Mouse (Mus musculus): Measurements from ENCODE around the gene Trim32. TPM values are rescaled to one million over a fixed set of nuclear protein-coding genes. Genes with fewer than 3 reads are reported as not detected.

Gene Trim32
- 66.1 and 67.2 TPM in 2 replicates for polyA plus RNA-seq (2014; fragmentation: Nextera tagmentation; extraction: Ambion mirVana)

DNA sequence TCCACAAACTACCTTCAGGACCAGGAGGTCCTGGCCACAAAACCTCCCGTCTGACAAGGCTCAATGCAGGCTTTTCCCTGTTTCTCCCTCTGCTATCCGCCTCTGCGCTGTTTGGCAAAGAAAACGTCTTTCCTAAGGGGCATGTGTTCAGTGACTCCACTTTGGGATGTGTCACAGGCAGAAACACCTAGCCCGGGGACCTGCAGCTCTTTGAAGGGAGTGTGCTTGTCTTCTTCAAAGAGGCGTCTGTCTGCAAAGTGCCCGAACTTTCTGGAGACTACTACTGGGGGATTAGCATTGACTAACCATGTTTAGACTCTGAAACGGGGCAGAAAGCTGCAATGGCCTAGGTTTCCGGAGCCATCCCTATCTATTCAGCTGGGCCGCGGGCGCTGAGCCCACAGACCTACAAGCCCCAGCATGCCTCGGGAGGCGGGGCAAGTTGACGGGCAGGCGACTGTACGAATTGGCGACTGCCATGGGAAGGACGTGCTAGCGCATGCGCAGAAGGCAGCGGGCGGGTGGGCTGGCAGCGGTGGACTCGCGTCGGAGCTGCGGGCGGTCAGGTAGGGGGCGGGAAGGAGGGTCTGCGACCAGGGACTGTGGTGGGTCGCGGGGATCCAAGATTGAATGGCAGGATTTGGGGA is at the start of gene Trim32:
Gene Trim32 (plus strand): TSS at position 483 of the 647 bp plus-strand sequence.
- Histone ChIP-seq H3K4me2 (ENCODE audit: low read depth, low read length) (peak within 1 kb of the TSS; percentile 56), H3K9ac (replicated peaks; ENCODE audit: low read length) (peak within 1 kb of the TSS; percentile 79), H3K9me3 (replicated peaks; ENCODE audit: control insufficient read depth, low read length) (no peaks in the 10 kb centered on the region), H3K4me1 (ENCODE audit: control insufficient read depth, insufficient read depth, low read length) (no peaks in the 10 kb centered on the region), H3K27ac (replicated peaks; ENCODE audit: low read depth, low read length) (no peak within 1 kb of the TSS), H3K27me3 (ENCODE audit: control insufficient read depth, insufficient read depth, low read length) (no peaks in the 10 kb centered on the region), H3K4me3 (ENCODE audit: low read depth, low read length) (peak within 1 kb of the TSS; percentile 73), H3K36me3 (replicated peaks; ENCODE audit: control insufficient read depth, insufficient read depth, low read depth, low read length) (no peaks in the 10 kb centered on the region)
- peak; percentile 96 for DNase-seq (ENCODE audit: low spot score)
- ATAC-seq (replicated peaks; ENCODE audit: insufficient number of reproducible peaks, low FRiP score, low TSS enrichment, low read depth), result peak; percentile 97
- WGBS, result 3% methylated on average over 33 of the region's 33 CpGs

DNA sequence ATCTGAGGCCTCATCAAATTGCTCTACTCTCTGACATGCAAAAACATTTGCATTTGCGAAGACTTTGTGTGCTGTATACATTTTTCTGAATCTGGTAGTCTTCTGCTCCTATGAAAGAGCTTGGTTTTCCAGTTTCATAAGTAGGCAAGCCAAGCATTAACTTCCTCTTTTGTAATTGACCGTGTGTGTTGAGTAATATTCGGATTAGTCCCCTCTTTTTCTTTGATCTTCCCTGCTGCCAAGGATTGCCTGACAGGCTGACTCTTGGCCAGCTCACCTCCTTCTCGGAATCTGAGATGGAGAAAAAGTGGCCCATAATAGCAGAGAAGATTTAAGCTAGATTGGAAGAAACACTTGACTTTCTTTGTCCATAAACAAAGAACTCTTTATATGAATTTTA is 39.3 kb upstream of the Trim32 start:
- 68% methylated on average over 4 of the region's 4 CpGs for WGBS
- DNase-seq (ENCODE audit: low spot score) (no peak), ATAC-seq (replicated peaks; ENCODE audit: insufficient number of reproducible peaks, low FRiP score, low TSS enrichment, low read depth) (no peak)
- H3K9ac ChIP-seq (replicated peaks; ENCODE audit: low read length), result no peak overlapping the region
- H3K4me1 ChIP-seq (ENCODE audit: control insufficient read depth, insufficient read depth, low read length), result no peaks in the 10 kb centered on the region
- no peak overlapping the region for H3K4me3 ChIP-seq (ENCODE audit: low read depth, low read length)
- H3K9me3 ChIP-seq (replicated peaks; ENCODE audit: control insufficient read depth, low read length), result no peaks in the 10 kb centered on the region
- H3K36me3 ChIP-seq (replicated peaks; ENCODE audit: control insufficient read depth, insufficient read depth, low read depth, low read length), result no peaks in the 10 kb centered on the region
- no peak overlapping the region for H3K27ac ChIP-seq (replicated peaks; ENCODE audit: low read depth, low read length)
- H3K4me2 ChIP-seq (ENCODE audit: low read depth, low read length), result no peak overlapping the region
- H3K27me3 ChIP-seq (ENCODE audit: control insufficient read depth, insufficient read depth, low read length), result no peaks in the 10 kb centered on the region

DNA sequence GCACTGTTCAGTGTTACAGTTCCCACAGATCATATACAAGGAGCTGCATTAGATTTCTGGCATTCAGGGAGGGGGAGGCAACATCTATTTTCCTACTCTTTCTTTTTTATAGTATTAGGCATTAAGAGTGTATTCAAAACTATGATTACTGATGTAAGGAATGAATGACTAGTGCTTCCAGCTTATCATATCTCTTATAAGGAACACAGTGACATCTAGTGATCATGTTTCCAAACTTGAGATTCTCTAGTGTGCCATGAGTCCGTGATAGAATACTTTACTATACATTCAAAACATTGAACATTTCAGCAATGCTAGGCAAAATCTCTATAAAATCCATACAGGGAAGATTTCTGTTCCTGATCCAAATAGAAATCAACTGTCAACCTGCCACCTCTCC is 24.5 kb upstream of the Trim32 start:
- WGBS, result 74% methylated on average over 1 of the region's 1 CpGs
- no peak overlapping the region for H3K27ac ChIP-seq (replicated peaks; ENCODE audit: low read depth, low read length)
- no peak overlapping the region for H3K4me2 ChIP-seq (ENCODE audit: low read depth, low read length)
- no peak overlapping the region for H3K4me3 ChIP-seq (ENCODE audit: low read depth, low read length)
- no peaks in the 10 kb centered on the region for H3K4me1 ChIP-seq (ENCODE audit: control insufficient read depth, insufficient read depth, low read length)
- H3K9me3 ChIP-seq (replicated peaks; ENCODE audit: control insufficient read depth, low read length), result no peaks in the 10 kb centered on the region
- DNase-seq (ENCODE audit: low spot score) (no peak), ATAC-seq (replicated peaks; ENCODE audit: insufficient number of reproducible peaks, low FRiP score, low TSS enrichment, low read depth) (no peak)
- H3K27me3 ChIP-seq (ENCODE audit: control insufficient read depth, insufficient read depth, low read length), result no peaks in the 10 kb centered on the region
- no peaks in the 10 kb centered on the region for H3K36me3 ChIP-seq (replicated peaks; ENCODE audit: control insufficient read depth, insufficient read depth, low read depth, low read length)
- H3K9ac ChIP-seq (replicated peaks; ENCODE audit: low read length), result no peak overlapping the region

DNA sequence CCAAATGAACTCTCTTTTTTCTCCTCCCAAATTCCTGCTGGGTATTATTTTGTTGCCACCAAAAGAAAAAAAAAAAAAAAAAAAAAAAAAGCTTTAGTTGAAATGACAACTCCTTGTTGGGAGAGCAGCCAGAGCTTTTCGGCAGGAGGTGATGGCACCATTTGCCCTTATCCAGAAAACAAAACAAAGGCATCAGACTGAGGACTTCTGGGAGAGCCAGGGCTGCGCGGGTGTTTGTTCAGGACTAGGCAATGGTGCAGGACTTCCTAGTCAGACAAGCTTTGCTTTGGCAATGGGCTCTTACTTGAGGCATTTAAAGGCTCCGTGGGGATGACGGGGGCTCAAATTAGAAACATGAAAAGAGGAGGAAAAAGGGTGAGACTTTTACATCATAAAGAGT is 17.8 kb upstream of the Trim32 start:
- H3K27ac ChIP-seq (replicated peaks; ENCODE audit: low read depth, low read length), result no peak overlapping the region
- H3K36me3 ChIP-seq (replicated peaks; ENCODE audit: control insufficient read depth, insufficient read depth, low read depth, low read length), result no peaks in the 10 kb centered on the region
- DNase-seq (ENCODE audit: low spot score) (no peak), ATAC-seq (replicated peaks; ENCODE audit: insufficient number of reproducible peaks, low FRiP score, low TSS enrichment, low read depth) (no peak)
- no peak overlapping the region for H3K4me2 ChIP-seq (ENCODE audit: low read depth, low read length)
- no peaks in the 10 kb centered on the region for H3K9me3 ChIP-seq (replicated peaks; ENCODE audit: control insufficient read depth, low read length)
- 51% methylated on average over 5 of the region's 5 CpGs for WGBS
- H3K9ac ChIP-seq (replicated peaks; ENCODE audit: low read length), result no peak overlapping the region
- no peaks in the 10 kb centered on the region for H3K27me3 ChIP-seq (ENCODE audit: control insufficient read depth, insufficient read depth, low read length)
- no peaks in the 10 kb centered on the region; the same call in 1 of the 2 replicates for H3K4me1 ChIP-seq (ENCODE audit: control insufficient read depth, insufficient read depth, low read length)
- H3K4me3 ChIP-seq (ENCODE audit: low read depth, low read length), result no peak overlapping the region

DNA sequence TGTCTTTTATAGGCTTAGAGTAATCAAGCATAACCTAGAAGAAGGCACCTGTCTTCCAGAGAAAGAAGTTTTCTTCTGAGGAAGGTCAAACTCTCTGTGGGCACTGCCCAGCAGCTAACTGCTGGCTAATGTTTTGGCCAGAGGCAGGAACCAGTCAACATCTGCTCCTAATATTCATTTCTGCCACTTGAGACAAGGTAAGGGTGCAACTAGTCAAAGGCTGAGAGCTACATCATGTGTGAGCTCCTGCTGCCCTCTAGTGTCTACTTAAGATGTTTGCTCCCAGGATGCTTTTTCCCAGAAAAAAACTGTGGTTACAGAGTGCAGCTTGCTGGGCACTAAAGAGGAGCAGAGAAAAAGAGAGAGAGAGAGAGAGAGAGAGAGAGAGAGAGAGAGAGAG is 15.0 kb upstream of the Trim32 start:
- no peak overlapping the region for H3K4me2 ChIP-seq (ENCODE audit: low read depth, low read length)
- DNase-seq (ENCODE audit: low spot score), result peak; percentile 86
- no peaks in the 10 kb centered on the region; the same call in 1 of the 2 replicates for H3K4me1 ChIP-seq (ENCODE audit: control insufficient read depth, insufficient read depth, low read length)

DNA sequence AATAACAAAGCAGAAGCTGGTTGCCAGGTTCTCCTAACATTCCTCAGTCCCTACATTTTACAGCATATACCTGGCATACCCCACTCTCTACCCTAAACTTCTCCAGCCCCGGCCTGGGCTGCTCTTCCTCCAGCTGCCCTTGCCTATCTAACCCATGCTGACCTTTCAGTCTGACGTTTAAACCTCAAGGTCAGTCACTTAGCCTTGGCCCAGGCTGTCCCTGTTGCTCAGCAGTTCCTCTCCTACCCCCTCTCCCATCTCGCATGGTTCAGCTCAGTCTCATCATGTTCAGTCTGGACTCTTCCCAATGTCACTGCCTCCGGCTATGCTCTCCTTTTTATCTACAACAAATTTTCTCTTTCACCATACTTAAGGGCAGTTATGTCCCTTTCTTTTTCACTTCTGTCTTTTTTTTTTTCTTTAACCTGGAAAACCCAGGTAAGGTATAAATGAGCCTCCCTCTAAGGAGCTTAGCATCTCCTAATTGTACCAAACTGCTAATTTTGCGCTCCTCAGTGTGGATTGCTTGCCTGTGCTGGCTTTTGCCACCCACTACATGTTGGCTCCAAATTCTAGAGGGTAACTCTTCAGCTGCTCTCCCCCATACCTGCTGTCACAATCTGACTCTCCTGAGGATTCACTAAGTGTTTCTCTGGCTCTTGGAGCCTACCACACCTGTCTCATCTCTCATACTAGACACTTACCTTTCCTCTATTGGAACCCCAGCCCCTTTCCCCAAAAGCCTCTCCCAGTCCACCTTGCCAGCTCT is 10.0 kb upstream of the Trim32 start:
- Histone ChIP-seq H3K4me1 (ENCODE audit: control insufficient read depth, insufficient read depth, low read length) (no peaks in the 10 kb centered on the region), H3K4me2 (ENCODE audit: low read depth, low read length) (no peak overlapping the region), H3K9ac (replicated peaks; ENCODE audit: low read length) (no peak overlapping the region), H3K4me3 (ENCODE audit: low read depth, low read length) (no peak overlapping the region), H3K27me3 (ENCODE audit: control insufficient read depth, insufficient read depth, low read length) (no peaks in the 10 kb centered on the region), H3K36me3 (replicated peaks; ENCODE audit: control insufficient read depth, insufficient read depth, low read depth, low read length) (no peaks in the 10 kb centered on the region), H3K9me3 (replicated peaks; ENCODE audit: control insufficient read depth, low read length) (no peaks in the 10 kb centered on the region), H3K27ac (replicated peaks; ENCODE audit: low read depth, low read length) (no peak overlapping the region)
- DNase-seq (ENCODE audit: low spot score), result no peak
- WGBS, result 68% methylated on average over 5 of the region's 5 CpGs
- ATAC-seq (replicated peaks; ENCODE audit: insufficient number of reproducible peaks, low FRiP score, low TSS enrichment, low read depth), result no peak

More for the DNA sequence above, 15.0 kb upstream of the Trim32 start:
- Histone ChIP-seq H3K27me3 (ENCODE audit: control insufficient read depth, insufficient read depth, low read length) (no peaks in the 10 kb centered on the region), H3K9me3 (replicated peaks; ENCODE audit: control insufficient read depth, low read length) (no peaks in the 10 kb centered on the region), H3K36me3 (replicated peaks; ENCODE audit: control insufficient read depth, insufficient read depth, low read depth, low read length) (no peaks in the 10 kb centered on the region), H3K9ac (replicated peaks; ENCODE audit: low read length) (no peak overlapping the region), H3K27ac (replicated peaks; ENCODE audit: low read depth, low read length) (no peak overlapping the region), H3K4me3 (ENCODE audit: low read depth, low read length) (no peak overlapping the region)
- no peak for ATAC-seq (replicated peaks; ENCODE audit: insufficient number of reproducible peaks, low FRiP score, low TSS enrichment, low read depth)

DNA sequence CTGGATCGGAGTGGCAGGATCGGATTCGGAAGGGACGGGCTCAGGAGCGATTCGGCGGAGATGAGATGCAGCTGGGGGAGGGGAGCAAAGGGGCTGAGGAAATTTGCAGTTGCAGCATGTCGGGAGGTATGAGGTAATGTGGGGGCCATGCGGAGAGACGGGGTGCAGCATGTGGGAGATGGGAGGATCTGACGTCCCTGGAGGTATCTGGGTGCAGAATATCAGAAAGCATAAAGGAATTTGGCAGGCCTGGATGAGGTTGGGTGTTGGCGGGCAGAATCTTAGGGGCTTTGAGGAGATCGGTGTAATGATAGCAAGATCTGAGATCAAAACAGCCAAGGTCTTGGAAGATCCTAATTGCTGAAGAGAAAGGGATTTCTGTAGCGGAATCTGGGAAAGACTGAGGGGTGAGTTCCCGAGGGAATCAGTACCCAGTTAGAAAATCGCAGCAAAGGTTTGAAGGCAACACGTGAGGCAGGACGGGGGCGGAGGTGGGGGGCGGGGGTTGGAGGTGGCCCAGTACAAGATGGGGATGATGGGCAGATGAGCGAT is 441 bp downstream of the Trim32 start:
- Histone ChIP-seq H3K27ac (replicated peaks; ENCODE audit: low read depth, low read length) (no peak overlapping the region), H3K9ac (replicated peaks; ENCODE audit: low read length) (peak overlapping the region; percentile 79), H3K4me3 (ENCODE audit: low read depth, low read length) (peak overlapping the region; percentile 73), H3K9me3 (replicated peaks; ENCODE audit: control insufficient read depth, low read length) (no peaks in the 10 kb centered on the region), H3K4me2 (ENCODE audit: low read depth, low read length) (peak overlapping the region; percentile 56), H3K27me3 (ENCODE audit: control insufficient read depth, insufficient read depth, low read length) (no peaks in the 10 kb centered on the region), H3K36me3 (replicated peaks; ENCODE audit: control insufficient read depth, insufficient read depth, low read depth, low read length) (no peaks in the 10 kb centered on the region), H3K4me1 (ENCODE audit: control insufficient read depth, insufficient read depth, low read length) (no peaks in the 10 kb centered on the region)
- DNase-seq (ENCODE audit: low spot score) (peak; percentile 45), ATAC-seq (replicated peaks; ENCODE audit: insufficient number of reproducible peaks, low FRiP score, low TSS enrichment, low read depth) (peak; percentile 80; the same call in 1 of the 2 replicates)
- WGBS, result under 1% methylated on average over 21 of the region's 21 CpGs

DNA sequence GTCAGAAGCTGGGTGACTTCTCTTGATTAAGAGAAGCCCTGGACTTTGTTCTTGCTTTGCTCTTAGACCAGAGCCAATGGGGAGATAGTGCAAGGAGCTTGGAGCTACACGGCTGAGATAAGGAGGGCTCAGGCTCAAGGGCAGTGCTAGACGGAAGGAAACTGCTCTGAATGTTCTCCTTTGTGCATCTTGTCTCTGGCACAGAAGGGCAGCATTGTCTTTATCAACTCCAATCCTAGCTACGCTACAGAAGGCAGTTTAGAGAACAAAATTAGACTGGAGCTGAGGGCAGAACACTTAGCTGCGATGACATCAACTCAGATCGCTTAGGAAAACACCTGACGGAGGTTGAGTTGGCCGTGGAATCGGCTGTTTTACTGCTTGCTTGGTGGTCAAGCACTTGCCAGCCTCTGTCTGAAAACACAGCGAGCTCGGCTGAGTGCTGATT is 2.4 kb downstream of the Trim32 start:
- ATAC-seq (replicated peaks; ENCODE audit: insufficient number of reproducible peaks, low FRiP score, low TSS enrichment, low read depth), result no peak
- H3K4me1 ChIP-seq (ENCODE audit: control insufficient read depth, insufficient read depth, low read length), result no peaks in the 10 kb centered on the region

More for the DNA sequence above, 2.4 kb downstream of the Trim32 start:
- WGBS, result 85% methylated on average over 10 of the region's 10 CpGs
- no peaks in the 10 kb centered on the region for H3K36me3 ChIP-seq (replicated peaks; ENCODE audit: control insufficient read depth, insufficient read depth, low read depth, low read length)
- H3K27me3 ChIP-seq (ENCODE audit: control insufficient read depth, insufficient read depth, low read length), result no peaks in the 10 kb centered on the region
- no peak overlapping the region for H3K4me3 ChIP-seq (ENCODE audit: low read depth, low read length)
- no peak overlapping the region for H3K27ac ChIP-seq (replicated peaks; ENCODE audit: low read depth, low read length)
- DNase-seq (ENCODE audit: low spot score), result no peak
- H3K9ac ChIP-seq (replicated peaks; ENCODE audit: low read length), result no peak overlapping the region
- no peaks in the 10 kb centered on the region for H3K9me3 ChIP-seq (replicated peaks; ENCODE audit: control insufficient read depth, low read length)
- no peak overlapping the region for H3K4me2 ChIP-seq (ENCODE audit: low read depth, low read length)

All from embryonic facial prominence, embryonic 11.5 days (tissue).